Mouse (Mus musculus): ENCODE data around the gene Dusp1. TPM values are rescaled to one million over a fixed set of nuclear protein-coding genes. Genes with fewer than 3 reads are reported as not detected.

The Dusp1 gene
- polyA plus RNA-seq, 1 experiment from 2014 or later, result 27.7 TPM

GRCm38 (mm10) chr17:26464972-26465371 is 97.0 kb downstream of the Dusp1 start:
- TF ChIP-seq CTCF (IDR thresholded peaks at IDR 0.05; ENCODE audit: low read depth) (no peak), EP300 (optimal IDR thresholded peaks at IDR 0.05) (no peak)
- no peak for DNase-seq (ENCODE audit: low spot score)
- Histone ChIP-seq H3K4me2 (replicated peaks; ENCODE audit: low read depth) (no peak overlapping the region), H3K9ac (ENCODE audit: low read length) (no peak overlapping the region), H3K4me3 (ENCODE audit: low read depth, low read length) (no peak overlapping the region), H3K27me3 (ENCODE audit: control insufficient read depth, insufficient read depth, low read length) (no peaks in the 10 kb centered on the region), H3K27ac (replicated peaks) (peak overlapping the region; percentile 45; the same call in 1 of the 2 replicates), H3K9me3 (ENCODE audit: control insufficient read depth, low read length) (no peaks in the 10 kb centered on the region), H3K4me1 (replicated peaks; ENCODE audit: control insufficient read depth, insufficient read depth) (no peaks in the 10 kb centered on the region), H3K36me3 (ENCODE audit: control insufficient read depth, insufficient read depth, low read length) (no peaks in the 10 kb centered on the region)
- ATAC-seq (ENCODE audit: low FRiP score, low TSS enrichment), result 0 out of 2 replicates have a peak, but pooled peaks have one; percentile 21
- 58% methylated on average over 7 of the region's 7 CpGs for WGBS

GRCm38 (mm10) chr17:26464481-26464880 is 97.4 kb downstream of the Dusp1 start:
- H3K36me3 ChIP-seq (ENCODE audit: control insufficient read depth, insufficient read depth, low read length), result no peaks in the 10 kb centered on the region
- DNase-seq (ENCODE audit: low spot score) (no peak), ATAC-seq (ENCODE audit: low FRiP score, low TSS enrichment) (no peak)
- no peaks in the 10 kb centered on the region for H3K4me1 ChIP-seq (replicated peaks; ENCODE audit: control insufficient read depth, insufficient read depth)
- H3K4me2 ChIP-seq (replicated peaks; ENCODE audit: low read depth), result no peak overlapping the region
- H3K9ac ChIP-seq (ENCODE audit: low read length), result no peak overlapping the region
- 74% methylated on average over 9 of the region's 9 CpGs for WGBS
- no peak for TF ChIP-seq EP300 (optimal IDR thresholded peaks at IDR 0.05)
- no peak for TF ChIP-seq CTCF (IDR thresholded peaks at IDR 0.05; ENCODE audit: low read depth)
- no peak overlapping the region for H3K27ac ChIP-seq (replicated peaks)
- no peak overlapping the region for H3K4me3 ChIP-seq (ENCODE audit: low read depth, low read length)
- H3K27me3 ChIP-seq (ENCODE audit: control insufficient read depth, insufficient read depth, low read length), result no peaks in the 10 kb centered on the region
- no peaks in the 10 kb centered on the region for H3K9me3 ChIP-seq (ENCODE audit: control insufficient read depth, low read length)

DNA sequence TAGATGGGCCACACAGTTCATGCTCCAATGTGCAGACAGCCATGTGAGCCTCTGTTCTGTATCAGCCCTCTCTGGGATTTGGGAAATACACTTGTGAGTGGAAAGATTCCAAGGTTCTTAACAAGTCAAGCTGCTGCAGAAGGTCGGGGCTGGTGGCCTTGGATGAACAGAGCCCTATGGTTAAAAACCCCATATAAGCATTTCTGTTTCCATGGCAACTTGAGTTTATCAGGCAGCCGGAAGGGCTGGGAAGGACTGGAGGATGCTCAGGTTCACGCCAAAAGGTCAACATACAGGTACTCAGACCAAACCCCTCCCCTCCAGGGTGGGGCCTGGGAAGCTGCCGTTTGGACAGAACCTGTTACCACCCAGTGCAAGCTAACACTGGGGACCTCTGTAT is 97.9 kb downstream of the Dusp1 start:
- H3K9me3 ChIP-seq (ENCODE audit: control insufficient read depth, low read length), result no peaks in the 10 kb centered on the region
- 29% methylated on average over 4 of the region's 4 CpGs for WGBS
- ATAC-seq (ENCODE audit: low FRiP score, low TSS enrichment), result no peak
- H3K9ac ChIP-seq (ENCODE audit: low read length), result no peak overlapping the region
- no peak for TF ChIP-seq CTCF (IDR thresholded peaks at IDR 0.05; ENCODE audit: low read depth)
- no peak for TF ChIP-seq EP300 (optimal IDR thresholded peaks at IDR 0.05)
- no peak for DNase-seq (ENCODE audit: low spot score)
- H3K4me1 ChIP-seq (replicated peaks; ENCODE audit: control insufficient read depth, insufficient read depth), result no peaks in the 10 kb centered on the region
- no peak overlapping the region for H3K4me2 ChIP-seq (replicated peaks; ENCODE audit: low read depth)
- H3K27ac ChIP-seq (replicated peaks), result no peak overlapping the region
- no peaks in the 10 kb centered on the region for H3K36me3 ChIP-seq (ENCODE audit: control insufficient read depth, insufficient read depth, low read length)
- H3K27me3 ChIP-seq (ENCODE audit: control insufficient read depth, insufficient read depth, low read length), result no peaks in the 10 kb centered on the region
- no peak overlapping the region for H3K4me3 ChIP-seq (ENCODE audit: low read depth, low read length)

DNA sequence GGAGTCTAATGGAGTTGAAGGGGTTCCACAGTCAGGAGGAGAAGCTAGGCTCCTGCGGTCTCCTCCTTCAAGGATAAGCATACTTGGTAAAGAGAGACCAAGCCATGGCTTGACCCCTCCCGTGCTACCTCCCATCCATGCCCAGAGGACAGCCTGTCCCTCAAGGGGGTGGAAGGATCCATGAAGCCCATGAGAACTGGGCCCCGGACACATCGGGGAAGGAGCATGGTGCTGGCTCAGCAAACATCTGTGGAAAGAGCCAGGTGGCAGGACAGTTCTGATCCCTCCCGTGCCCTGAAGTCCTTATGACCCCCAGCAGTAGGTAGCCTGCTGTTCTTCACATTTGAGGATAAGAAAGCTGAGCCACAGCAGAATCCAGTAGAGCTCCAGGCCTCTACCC is 98.5 kb downstream of the Dusp1 start:
- no peak for ATAC-seq (ENCODE audit: low FRiP score, low TSS enrichment)
- WGBS, result 87% methylated on average over 5 of the region's 5 CpGs
- TF ChIP-seq CTCF (IDR thresholded peaks at IDR 0.05; ENCODE audit: low read depth), result no peak

GRCm38 (mm10) chr17:26462634-26463170 is 99.2 kb downstream of the Dusp1 start:
- no peak overlapping the region for H3K27ac ChIP-seq (replicated peaks)
- DNase-seq (ENCODE audit: low spot score) (peak; percentile 80), ATAC-seq (ENCODE audit: low FRiP score, low TSS enrichment) (peak; percentile 48)
- H3K27me3 ChIP-seq (ENCODE audit: control insufficient read depth, insufficient read depth, low read length), result no peaks in the 10 kb centered on the region
- TF ChIP-seq EP300 (optimal IDR thresholded peaks at IDR 0.05) (no peak), CTCF (IDR thresholded peaks at IDR 0.05; ENCODE audit: low read depth) (peak; percentile 96)
- no peaks in the 10 kb centered on the region for H3K36me3 ChIP-seq (ENCODE audit: control insufficient read depth, insufficient read depth, low read length)
- no peak overlapping the region for H3K4me3 ChIP-seq (ENCODE audit: low read depth, low read length)
- no peak overlapping the region for H3K9ac ChIP-seq (ENCODE audit: low read length)
- WGBS, result 23% methylated on average over 12 of the region's 12 CpGs
- H3K4me1 ChIP-seq (replicated peaks; ENCODE audit: control insufficient read depth, insufficient read depth), result no peaks in the 10 kb centered on the region
- no peak overlapping the region for H3K4me2 ChIP-seq (replicated peaks; ENCODE audit: low read depth)
- no peaks in the 10 kb centered on the region for H3K9me3 ChIP-seq (ENCODE audit: control insufficient read depth, low read length)

More for the DNA sequence above, 98.5 kb downstream of the Dusp1 start:
- no peaks in the 10 kb centered on the region for H3K27me3 ChIP-seq (ENCODE audit: control insufficient read depth, insufficient read depth, low read length)
- no peaks in the 10 kb centered on the region for H3K9me3 ChIP-seq (ENCODE audit: control insufficient read depth, low read length)
- DNase-seq (ENCODE audit: low spot score), result no peak
- H3K4me2 ChIP-seq (replicated peaks; ENCODE audit: low read depth), result no peak overlapping the region
- H3K4me1 ChIP-seq (replicated peaks; ENCODE audit: control insufficient read depth, insufficient read depth), result no peaks in the 10 kb centered on the region
- H3K27ac ChIP-seq (replicated peaks), result no peak overlapping the region
- H3K36me3 ChIP-seq (ENCODE audit: control insufficient read depth, insufficient read depth, low read length), result no peaks in the 10 kb centered on the region
- H3K4me3 ChIP-seq (ENCODE audit: low read depth, low read length), result no peak overlapping the region
- H3K9ac ChIP-seq (ENCODE audit: low read length), result no peak overlapping the region

- Histone ChIP-seq H3K9me3 (ENCODE audit: control insufficient read depth, low read length) (no peaks in the 10 kb centered on the region), H3K27ac (replicated peaks) (no peak overlapping the region), H3K4me2 (replicated peaks; ENCODE audit: low read depth) (no peak overlapping the region), H3K27me3 (ENCODE audit: control insufficient read depth, insufficient read depth, low read length) (no peaks in the 10 kb centered on the region), H3K4me3 (ENCODE audit: low read depth, low read length) (no peak overlapping the region), H3K9ac (ENCODE audit: low read length) (no peak overlapping the region), H3K4me1 (replicated peaks; ENCODE audit: control insufficient read depth, insufficient read depth) (no peaks in the 10 kb centered on the region), H3K36me3 (ENCODE audit: control insufficient read depth, insufficient read depth, low read length) (no peaks in the 10 kb centered on the region)
- ATAC-seq (ENCODE audit: low FRiP score, low TSS enrichment) (no peak), DNase-seq (ENCODE audit: low spot score) (no peak)
- WGBS, result 61% methylated on average over 7 of the region's 7 CpGs
- TF ChIP-seq EP300 (optimal IDR thresholded peaks at IDR 0.05), result no peak
- no peak for TF ChIP-seq CTCF (IDR thresholded peaks at IDR 0.05; ENCODE audit: low read depth)
Observed at GRCm38 (mm10) chr17:26458049-26458448, 103.9 kb downstream of the Dusp1 start.

Data from stomach, postnatal 0 days (tissue).